Mouse (Mus musculus) right cerebral cortex, postnatal 25 days (tissue): ENCODE measurements around the gene Itgb2l.

ENCODE experiments used
- DNase-seq: peaks from one replicate; pipeline ENCODE4 v3.0.0; 2022

Gene Itgb2l

GRCm38 (mm10) chr16:96426671-96427070 is 16.7 kb downstream of the Itgb2l start:
- DNase-seq = no peak

GRCm38 (mm10) chr16:96425044-96425443 is 18.4 kb downstream of the Itgb2l start:
- DNase-seq = no peak

- no peak for DNase-seq
These were observed 35.4 kb downstream of the Itgb2l start for GRCm38 (mm10) chr16:96408064-96408465.

- DNase-seq = no peak
These were observed 37.1 kb downstream of the Itgb2l start for GRCm38 (mm10) chr16:96406312-96406711.

- DNase-seq = no peak
These were observed 41.1 kb downstream of the Itgb2l start for GRCm38 (mm10) chr16:96402294-96402693.

- no peak for DNase-seq
These were observed 43.4 kb downstream of the Itgb2l start for GRCm38 (mm10) chr16:96400046-96400445.

GRCm38 (mm10) chr16:96398806-96399205 is 44.6 kb downstream of the Itgb2l start:
- DNase-seq = no peak

- DNase-seq = no peak
These were observed 47.3 kb downstream of the Itgb2l start for GRCm38 (mm10) chr16:96396013-96396650.

GRCm38 (mm10) chr16:96395516-96395915 is 47.9 kb downstream of the Itgb2l start:
- no peak for DNase-seq

- DNase-seq = no peak
These were observed 52.3 kb downstream of the Itgb2l start for GRCm38 (mm10) chr16:96391070-96391469.

- DNase-seq = no peak
These were observed 54.9 kb downstream of the Itgb2l start for GRCm38 (mm10) chr16:96388481-96388880.

GRCm38 (mm10) chr16:96387685-96388371 is 55.6 kb downstream of the Itgb2l start:
- DNase-seq = no peak

GRCm38 (mm10) chr16:96384741-96385140 is 58.7 kb downstream of the Itgb2l start:
- DNase-seq = no peak

GRCm38 (mm10) chr16:96382496-96383181 is 60.8 kb downstream of the Itgb2l start:
- no peak for DNase-seq

- DNase-seq = no peak
These were observed 62.0 kb downstream of the Itgb2l start for GRCm38 (mm10) chr16:96381435-96381834.

GRCm38 (mm10) chr16:96378111-96378510 is 65.3 kb downstream of the Itgb2l start:
- no peak for DNase-seq

GRCm38 (mm10) chr16:96376342-96376741 is 67.1 kb downstream of the Itgb2l start:
- DNase-seq = no peak

GRCm38 (mm10) chr16:96375538-96375937 is 67.9 kb downstream of the Itgb2l start:
- no peak for DNase-seq

- no peak for DNase-seq
These were observed 70.7 kb downstream of the Itgb2l start for GRCm38 (mm10) chr16:96372752-96373118.
